Mouse (Mus musculus) midbrain, embryonic 15.5 days (tissue): ENCODE measurements around the gene Trpm8. TPM values are rescaled to one million over a fixed set of nuclear protein-coding genes. Genes with fewer than 3 reads are reported as not detected.
A peak's percentile ranks its signal among the peaks of the same experiment; 100 is the strongest.

ENCODE experiments used
- ATAC-seq: fragments of 200-750 bp; cut with Nextera tagmentation; replicated peaks from 2 replicates; pipeline ENCODE4 v1.8.0; 2017; ENCODE audit warnings: moderate TSS enrichment
- H3K27ac ChIP-seq: fragments of 300-500 bp; sonication (generic); 2 replicates; pipeline ENCODE4 v1.5.1; 2015; ENCODE audit warnings: mild to moderate bottlenecking, inconsistent platforms
- H3K27me3 ChIP-seq: fragments of 300-500 bp; sonication (generic); replicated peaks from 2 replicates; pipeline ENCODE4 v1.6.1; 2015; ENCODE audit warnings: inconsistent platforms
- H3K36me3 ChIP-seq: fragments of 300-500 bp; sonication (generic); replicated peaks from 2 replicates; pipeline ENCODE4 v1.6.1; 2015; ENCODE audit warnings: inconsistent platforms
- H3K4me1 ChIP-seq: fragments of 300-500 bp; sonication (generic); 2 replicates; pipeline ENCODE4 v1.6.1; 2015; ENCODE audit warnings: inconsistent platforms
- H3K4me2 ChIP-seq: fragments of 300-500 bp; sonication (generic); 2 replicates; pipeline ENCODE4 v1.6.1; 2015; ENCODE audit warnings: inconsistent platforms, mild to moderate bottlenecking, moderate library complexity
- H3K4me3 ChIP-seq: fragments of 300-500 bp; sonication (generic); 2 replicates; pipeline ENCODE4 v1.5.1; 2015; ENCODE audit warnings: mild to moderate bottlenecking, inconsistent platforms
- H3K9ac ChIP-seq: fragments of 300-500 bp; sonication (generic); 2 replicates; pipeline ENCODE4 v1.6.1; 2015; ENCODE audit warnings: mild to moderate bottlenecking, inconsistent platforms
- H3K9me3 ChIP-seq: fragments of 300-500 bp; sonication (generic); 2 replicates; pipeline ENCODE4 v1.6.1; 2016; ENCODE audit warnings: inconsistent platforms
- WGBS: fragments of 180-500 bp; shearing (Covaris S2); methylation state at CpG from one replicate; pipeline ENCODE4 v1.1.7; 2015; ENCODE audit warnings: mixed read lengths; 5-methylcytosine and 5-hydroxymethylcytosine counted together
- polyA plus RNA-seq: library from polyadenylated mRNA; unstranded; fragments of >200 nt; fragmentation: Nextera tagmentation; extraction: Ambion mirVana; gene quantifications from 2 replicates; pipeline ENCODE4 v1.2.1, GENCODE M21; 2015

Trpm8 gene
- polyA plus RNA-seq, 1 experiment from 2014 or later, result 0.10 TPM

GRCm38 (mm10) chr1:88302057-88302740 lies 24.7 kb downstream of the Trpm8 start:
- no peaks in the 10 kb centered on the region for H3K36me3 ChIP-seq
- H3K27me3 ChIP-seq, result no peaks in the 10 kb centered on the region
- H3K9ac ChIP-seq, result no peak overlapping the region
- H3K9me3 ChIP-seq, result peaks cover 87% of the 10 kb centered on the region
- no peaks in the 10 kb centered on the region for H3K4me1 ChIP-seq
- no peak overlapping the region for H3K27ac ChIP-seq
- ATAC-seq, result no peak
- no peak overlapping the region for H3K4me2 ChIP-seq
- H3K4me3 ChIP-seq, result no peak overlapping the region
- 63% methylated on average over 14 of the region's 14 CpGs for WGBS

GRCm38 (mm10) chr1:88303762-88304161 lies 26.3 kb downstream of the Trpm8 start:
- H3K9ac ChIP-seq, result no peak overlapping the region
- H3K4me2 ChIP-seq, result no peak overlapping the region
- H3K4me1 ChIP-seq, result no peaks in the 10 kb centered on the region
- H3K27me3 ChIP-seq, result no peaks in the 10 kb centered on the region
- peaks cover 85% of the 10 kb centered on the region for H3K9me3 ChIP-seq
- 65% methylated on average over 6 of the region's 6 CpGs for WGBS
- H3K27ac ChIP-seq, result no peak overlapping the region
- H3K36me3 ChIP-seq, result no peaks in the 10 kb centered on the region
- no peak for ATAC-seq
- H3K4me3 ChIP-seq, result no peak overlapping the region

GRCm38 (mm10) chr1:88304261-88304985 lies 27.0 kb downstream of the Trpm8 start:
- Histone ChIP-seq H3K4me2 (no peak overlapping the region), H3K27ac (no peak overlapping the region), H3K9me3 (peaks cover 86% of the 10 kb centered on the region), H3K27me3 (no peaks in the 10 kb centered on the region), H3K9ac (no peak overlapping the region), H3K36me3 (no peaks in the 10 kb centered on the region), H3K4me3 (no peak overlapping the region), H3K4me1 (no peaks in the 10 kb centered on the region)
- no peak for ATAC-seq
- 63% methylated on average over 8 of the region's 8 CpGs for WGBS

- no peak for ATAC-seq
- Histone ChIP-seq H3K27me3 (no peaks in the 10 kb centered on the region), H3K4me3 (no peak overlapping the region), H3K36me3 (no peaks in the 10 kb centered on the region), H3K27ac (no peak overlapping the region), H3K4me1 (no peaks in the 10 kb centered on the region), H3K9me3 (peaks cover 86% of the 10 kb centered on the region), H3K4me2 (no peak overlapping the region), H3K9ac (no peak overlapping the region)
- WGBS, result 47% methylated on average over 6 of the region's 6 CpGs
Observed at GRCm38 (mm10) chr1:88305018-88305795, 27.7 kb downstream of the Trpm8 start.

- H3K4me1 ChIP-seq, result no peaks in the 10 kb centered on the region
Observed at GRCm38 (mm10) chr1:88306543-88306942, 29.1 kb downstream of the Trpm8 start.

GRCm38 (mm10) chr1:88307180-88307579 lies 29.7 kb downstream of the Trpm8 start:
- peaks cover 74% of the 10 kb centered on the region for H3K9me3 ChIP-seq

More at GRCm38 (mm10) chr1:88306543-88306942, 29.1 kb downstream of the Trpm8 start:
- peaks cover 77% of the 10 kb centered on the region for H3K9me3 ChIP-seq
- H3K27ac ChIP-seq, result no peak overlapping the region
- H3K4me3 ChIP-seq, result no peak overlapping the region
- ATAC-seq, result peak; percentile 53
- no peaks in the 10 kb centered on the region for H3K36me3 ChIP-seq
- no peaks in the 10 kb centered on the region for H3K27me3 ChIP-seq
- WGBS, result 47% methylated on average over 1 of the region's 1 CpGs
- no peak overlapping the region for H3K4me2 ChIP-seq
- no peak overlapping the region for H3K9ac ChIP-seq

GRCm38 (mm10) chr1:88309020-88309419 lies 31.6 kb downstream of the Trpm8 start:
- H3K9me3 ChIP-seq, result peaks cover 59% of the 10 kb centered on the region
- WGBS, result 52% methylated on average over 2 of the region's 2 CpGs
- ATAC-seq, result no peak

More at GRCm38 (mm10) chr1:88307180-88307579, 29.7 kb downstream of the Trpm8 start:
- ATAC-seq, result no peak
- 67% methylated on average over 12 of the region's 12 CpGs for WGBS
- Histone ChIP-seq H3K27ac (no peak overlapping the region), H3K27me3 (no peaks in the 10 kb centered on the region), H3K4me2 (no peak overlapping the region), H3K4me3 (no peak overlapping the region), H3K9ac (no peak overlapping the region), H3K4me1 (no peaks in the 10 kb centered on the region), H3K36me3 (no peaks in the 10 kb centered on the region)

GRCm38 (mm10) chr1:88309905-88310304 lies 32.4 kb downstream of the Trpm8 start:
- Histone ChIP-seq H3K4me2 (no peak overlapping the region), H3K4me3 (no peak overlapping the region), H3K36me3 (no peaks in the 10 kb centered on the region), H3K9me3 (peaks cover 53% of the 10 kb centered on the region), H3K27me3 (no peaks in the 10 kb centered on the region), H3K9ac (no peak overlapping the region), H3K27ac (no peak overlapping the region), H3K4me1 (no peaks in the 10 kb centered on the region)
- WGBS, result 51% methylated on average over 3 of the region's 3 CpGs
- no peak for ATAC-seq

More at GRCm38 (mm10) chr1:88309020-88309419, 31.6 kb downstream of the Trpm8 start:
- Histone ChIP-seq H3K9ac (no peak overlapping the region), H3K36me3 (no peaks in the 10 kb centered on the region), H3K4me3 (no peak overlapping the region), H3K27ac (no peak overlapping the region), H3K4me1 (no peaks in the 10 kb centered on the region), H3K27me3 (no peaks in the 10 kb centered on the region), H3K4me2 (no peak overlapping the region)

- no peak overlapping the region for H3K27ac ChIP-seq
- WGBS, result 68% methylated on average over 3 of the region's 3 CpGs
- no peak overlapping the region for H3K9ac ChIP-seq
- H3K27me3 ChIP-seq, result no peaks in the 10 kb centered on the region
- H3K9me3 ChIP-seq, result peaks cover 48% of the 10 kb centered on the region
- ATAC-seq, result no peak
- H3K4me3 ChIP-seq, result no peak overlapping the region
- no peaks in the 10 kb centered on the region for H3K4me1 ChIP-seq
- H3K36me3 ChIP-seq, result no peaks in the 10 kb centered on the region
- no peak overlapping the region for H3K4me2 ChIP-seq
Observed at GRCm38 (mm10) chr1:88310349-88310748, 32.9 kb downstream of the Trpm8 start.

- Histone ChIP-seq H3K4me2 (no peak overlapping the region), H3K9me3 (no peaks in the 10 kb centered on the region), H3K27ac (no peak overlapping the region), H3K9ac (no peak overlapping the region), H3K36me3 (no peaks in the 10 kb centered on the region), H3K27me3 (no peaks in the 10 kb centered on the region), H3K4me3 (no peak overlapping the region), H3K4me1 (no peaks in the 10 kb centered on the region)
- 95% methylated on average over 1 of the region's 1 CpGs for WGBS
- no peak for ATAC-seq
Observed at GRCm38 (mm10) chr1:88317279-88317678, 39.8 kb downstream of the Trpm8 start.

- Histone ChIP-seq H3K4me3 (no peak overlapping the region), H3K9ac (no peak overlapping the region), H3K4me2 (no peak overlapping the region), H3K27ac (no peak overlapping the region), H3K27me3 (no peaks in the 10 kb centered on the region), H3K4me1 (no peaks in the 10 kb centered on the region), H3K9me3 (no peaks in the 10 kb centered on the region), H3K36me3 (no peaks in the 10 kb centered on the region)
- no peak for ATAC-seq
- WGBS, result 75% methylated on average over 6 of the region's 6 CpGs
Observed at GRCm38 (mm10) chr1:88318531-88319060, 41.1 kb downstream of the Trpm8 start.

- no peaks in the 10 kb centered on the region for H3K36me3 ChIP-seq
- ATAC-seq, result no peak
- no peak overlapping the region for H3K9ac ChIP-seq
- no peaks in the 10 kb centered on the region for H3K27me3 ChIP-seq
- H3K4me2 ChIP-seq, result no peak overlapping the region
- no peak overlapping the region for H3K4me3 ChIP-seq
- no peaks in the 10 kb centered on the region for H3K4me1 ChIP-seq
- WGBS, result 82% methylated on average over 7 of the region's 7 CpGs
- H3K9me3 ChIP-seq, result no peaks in the 10 kb centered on the region
- H3K27ac ChIP-seq, result no peak overlapping the region
Observed at GRCm38 (mm10) chr1:88320821-88321395, 43.4 kb downstream of the Trpm8 start.
